Comparison of ENCODE assay signal across 9 mouse cellular contexts in genomic region chr9:99062544-99062943, GRCm38 (mm10). TPM values are rescaled to one million over a fixed set of nuclear protein-coding genes. Genes with fewer than 3 reads are reported as not detected.
DNase-seq lines count a peak whose midpoint lies in the region; ATAC-seq and TF ChIP-seq lines count a peak whose summit lies in the region.
"Had no signal": no experiment of that assay in that cellular context is flagged by ENCODE, and none has a peak within 500 bp of the region (broad histone marks: within the 10 kb centered on the region; RNA-seq: fewer than 3 reads in every experiment).

No protein-coding gene starts in this region.

- H3K4me2 ChIP-seq in heart, embryonic 12.5 days: no peak overlapping the region
- H3K4me2 ChIP-seq in kidney, postnatal 0 days (ENCODE audit: low read length): no peak overlapping the region
- no peak overlapping the region for H3K4me2 ChIP-seq in liver, embryonic 13.5 days
- H3K4me2 ChIP-seq in neural tube, embryonic 14.5 days (ENCODE audit: low read depth, low read length): no peak overlapping the region
- H3K4me2 ChIP-seq: embryonic facial prominence, embryonic 13.5 days had no signal

- no peaks in the 10 kb centered on the region for H3K4me1 ChIP-seq in heart, embryonic 12.5 days (replicated peaks)
- no peaks in the 10 kb centered on the region for H3K4me1 ChIP-seq in kidney, postnatal 0 days (replicated peaks; ENCODE audit: insufficient read depth, low read length)
- no peaks in the 10 kb centered on the region for H3K4me1 ChIP-seq in liver, embryonic 13.5 days (replicated peaks)
- H3K4me1 ChIP-seq in neural tube, embryonic 14.5 days (ENCODE audit: control insufficient read depth, insufficient read depth, low read length): no peaks in the 10 kb centered on the region
- no peaks in the 10 kb centered on the region for H3K4me1 ChIP-seq in testis, adult 2 months (ENCODE audit: control insufficient read depth, insufficient read depth, low read length)
- H3K4me1 ChIP-seq: embryonic facial prominence, embryonic 13.5 days had no signal

- H3K9me3 ChIP-seq in heart, embryonic 12.5 days (replicated peaks): no peaks in the 10 kb centered on the region
- H3K9me3 ChIP-seq in kidney, postnatal 0 days (replicated peaks; ENCODE audit: low read length): no peaks in the 10 kb centered on the region
- H3K9me3 ChIP-seq in liver, embryonic 13.5 days (replicated peaks): no peaks in the 10 kb centered on the region
- H3K9me3 ChIP-seq in neural tube, embryonic 14.5 days (ENCODE audit: control insufficient read depth, low read length): no peaks in the 10 kb centered on the region
- H3K9me3 ChIP-seq: embryonic facial prominence, embryonic 13.5 days had no signal

- H3K27me3 ChIP-seq in heart, embryonic 12.5 days (replicated peaks): no peaks in the 10 kb centered on the region
- H3K27me3 ChIP-seq in kidney, postnatal 0 days (ENCODE audit: insufficient read depth, low read length): no peaks in the 10 kb centered on the region
- H3K27me3 ChIP-seq in liver, embryonic 13.5 days: no peaks in the 10 kb centered on the region
- no peaks in the 10 kb centered on the region for H3K27me3 ChIP-seq in neural tube, embryonic 14.5 days (ENCODE audit: control insufficient read depth, insufficient read depth, low read length)
- no peaks in the 10 kb centered on the region for H3K27me3 ChIP-seq in testis, adult 2 months (ENCODE audit: control insufficient read depth, insufficient read depth, low read length)
- H3K27me3 ChIP-seq: embryonic facial prominence, embryonic 13.5 days had no signal

- H3K4me3 ChIP-seq in heart, embryonic 12.5 days: no peak overlapping the region
- no peak overlapping the region for H3K4me3 ChIP-seq in kidney, postnatal 0 days (replicated peaks; ENCODE audit: low read depth, low read length)
- H3K4me3 ChIP-seq in liver, embryonic 13.5 days (replicated peaks): no peak overlapping the region
- no peak overlapping the region for H3K4me3 ChIP-seq in neural tube, embryonic 14.5 days (ENCODE audit: low read depth, low read length)
- H3K4me3 ChIP-seq in testis, adult 2 months (ENCODE audit: control insufficient read depth, low read depth, low read length): no peak overlapping the region
- H3K4me3 ChIP-seq: embryonic facial prominence, embryonic 13.5 days had no signal

- ATAC-seq in heart, embryonic 12.5 days (ENCODE audit: insufficient number of reproducible peaks, low FRiP score): 0 out of 2 replicates have a peak, but pooled peaks have one; percentile 61
- ATAC-seq in kidney, postnatal 0 days (replicated peaks; ENCODE audit: low FRiP score, low read depth): peak; percentile 73
- ATAC-seq in liver, embryonic 13.5 days (ENCODE audit: low read depth): peak; percentile 73
- peak; percentile 87 for ATAC-seq in neural tube, embryonic 14.5 days (ENCODE audit: low read depth)

- 36% methylated on average over 7 of the region's 7 CpGs for WGBS in heart, embryonic 12.5 days
- 34% methylated on average over 7 of the region's 7 CpGs for WGBS in kidney, postnatal 0 days
- WGBS in liver, embryonic 13.5 days (ENCODE audit: insufficient replicate concordance): 39% methylated on average over 7 of the region's 7 CpGs
- 46% methylated on average over 7 of the region's 7 CpGs for WGBS in neural tube, embryonic 14.5 days

- no peak overlapping the region for H3K27ac ChIP-seq in heart, embryonic 12.5 days (ENCODE audit: poor library complexity, severe bottlenecking)
- H3K27ac ChIP-seq in kidney, postnatal 0 days: no peak overlapping the region
- no peak overlapping the region for H3K27ac ChIP-seq in liver, embryonic 13.5 days
- H3K27ac ChIP-seq in neural tube, embryonic 14.5 days (ENCODE audit: low read depth, low read length): no peak overlapping the region
- H3K27ac ChIP-seq in testis, adult 2 months (ENCODE audit: control insufficient read depth, insufficient read depth, low read depth, low read length): no peak overlapping the region
- H3K27ac ChIP-seq: embryonic facial prominence, embryonic 13.5 days had no signal

- H3K9ac ChIP-seq in heart, embryonic 12.5 days: no peak overlapping the region
- no peak overlapping the region for H3K9ac ChIP-seq in kidney, postnatal 0 days (ENCODE audit: low read depth, low read length)
- H3K9ac ChIP-seq in liver, embryonic 13.5 days: no peak overlapping the region
- H3K9ac ChIP-seq in neural tube, embryonic 14.5 days (replicated peaks; ENCODE audit: low read depth, low read length): no peak overlapping the region
- H3K9ac ChIP-seq: embryonic facial prominence, embryonic 13.5 days had no signal

- TF ChIP-seq POLR2A in testis, adult 2 months (IDR thresholded peaks at IDR 0.05; ENCODE audit: control insufficient read depth, low read depth, low read length): no peak

- peak; percentile 96 for TF ChIP-seq CTCF in kidney, postnatal 0 days (IDR thresholded peaks at IDR 0.05; ENCODE audit: low read depth)
- peak; percentile 83; the same call in 1 of the 2 replicates for TF ChIP-seq CTCF in testis, adult 2 months (IDR thresholded peaks at IDR 0.05; ENCODE audit: control insufficient read depth, insufficient read depth, insufficient replicate concordance, low read depth, low read length)

- peak; percentile 84 for DNase-seq in CD4-positive, CD25-positive, alpha-beta regulatory T cell, adult 2 months (ENCODE audit: low read depth, low spot score)
- peak; percentile 93 for DNase-seq in brain, adult 2 months (ENCODE audit: low read depth, low spot score)
- peak; percentile 3 for DNase-seq in fat pad, adult 2 months (ENCODE audit: extremely low read depth, low read depth, low spot score)
- peak; percentile 73 for DNase-seq in kidney, postnatal 0 days (ENCODE audit: low spot score)
- DNase-seq in liver, embryonic 13.5 days: peak; percentile 60

- peaks cover 13% of the 10 kb centered on the region for H3K36me3 ChIP-seq in heart, embryonic 12.5 days
- no peaks in the 10 kb centered on the region for H3K36me3 ChIP-seq in kidney, postnatal 0 days (ENCODE audit: insufficient read depth, low read length)
- peaks cover 68% of the 10 kb centered on the region for H3K36me3 ChIP-seq in liver, embryonic 13.5 days
- H3K36me3 ChIP-seq in neural tube, embryonic 14.5 days (ENCODE audit: control insufficient read depth, insufficient read depth, low read length): peaks cover 10% of the 10 kb centered on the region; the same call in 1 of the 2 replicates
- no peaks in the 10 kb centered on the region; the same call in 1 of the 2 replicates for H3K36me3 ChIP-seq in testis, adult 2 months (ENCODE audit: control insufficient read depth, insufficient read depth, low read length)

RNA-seq across cellular contexts. Expression of gene Gm1123, which starts 27.0 kb away (rescaled TPM):
- 0.14 TPM in 1 of 2 replicates, not detected in the other for polyA plus RNA-seq in heart, embryonic 12.5 days (2016; fragmentation: Nextera tagmentation; extraction: Ambion mirVana)
- polyA plus RNA-seq in kidney, postnatal 0 days (2015; fragmentation: Nextera tagmentation; extraction: Ambion mirVana): 0.71 and 0.76 TPM in 2 replicates
- polyA plus RNA-seq in liver, embryonic 13.5 days (2015; fragmentation: Nextera tagmentation; extraction: Ambion mirVana): not detected in 2 replicates
- polyA plus RNA-seq in neural tube, embryonic 14.5 days (2014; fragmentation: Nextera tagmentation; extraction: Ambion mirVana): not detected in 2 replicates
- polyA plus RNA-seq in testis, adult 2 months (2012; rRNA removed): not detected in 2 replicates
- polyA plus RNA-seq: embryonic facial prominence, embryonic 13.5 days had no signal

Comparison
In these comparisons a context has a peak if more than half of its experiments do, and no peak if none do; other contexts are left out.
1. DNase-seq: peak in every context shown above with its lines; median percentile 93 in brain, adult 2 months; 84 in CD4-positive, CD25-positive, alpha-beta regulatory T cell, adult 2 months; 73 in kidney, postnatal 0 days; 60 in liver, embryonic 13.5 days; 3 in fat pad, adult 2 months.